Mouse (Mus musculus) heart, adult 2 months (tissue): Measurements from ENCODE around the gene Fam178b.

ENCODE experiments used
- CTCF ChIP-seq: fragments of 200-600 bp; IDR thresholded peaks from 2 replicates; pipeline ENCODE4 v1.8.1; 2022; ENCODE audit warnings: antibody characterized with exemption, mild to moderate bottlenecking, moderate library complexity
- EP300 ChIP-seq: fragments of 200-500 bp; IDR thresholded peaks from 2 replicates; pipeline ENCODE4 v1.6.1; 2011; ENCODE audit warnings: low read depth, low read length, control low read depth; ENCODE audit not compliant: insufficient read depth
- POLR2A ChIP-seq: fragments of 200-500 bp; IDR thresholded peaks from 2 replicates; pipeline ENCODE4 v1.6.1; 2011; ENCODE audit warnings: mild to moderate bottlenecking, low read depth, low read length, control low read depth; ENCODE audit not compliant: insufficient read depth

DNA sequence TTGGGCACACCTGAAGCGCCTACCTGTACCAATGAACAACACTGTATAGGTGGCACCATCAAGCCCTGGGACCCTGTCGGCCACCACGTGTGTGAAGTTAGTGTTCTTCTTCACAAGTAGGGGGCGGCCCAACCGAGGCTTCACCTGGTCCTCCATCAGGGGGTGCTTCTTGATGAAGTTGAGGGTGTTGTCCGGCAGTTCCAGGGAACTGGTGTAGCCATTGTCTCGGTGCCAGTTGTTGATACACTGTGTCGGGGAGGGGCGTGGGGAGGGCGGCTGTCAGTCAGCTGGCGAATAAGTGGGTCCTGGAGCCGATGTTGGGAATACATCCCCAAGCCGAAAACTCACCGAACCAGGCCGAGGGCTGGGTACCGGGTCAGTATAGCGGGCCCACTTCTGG, 131.1 kb downstream of the Fam178b start:
- TF ChIP-seq POLR2A (no peak), CTCF (no peak), EP300 (no peak)
